Mouse (Mus musculus) midbrain, embryonic 13.5 days (tissue): Measurements from ENCODE around the gene Ttc30b. TPM values are rescaled to one million over a fixed set of nuclear protein-coding genes. Genes with fewer than 3 reads are reported as not detected.

ENCODE experiments used
- ATAC-seq: fragments of 200-750 bp; cut with Nextera tagmentation; 2 replicates; pipeline ENCODE4 v1.8.0; 2017; ENCODE audit warnings: mild to moderate bottlenecking, moderate TSS enrichment, moderate library complexity
- H3K27ac ChIP-seq: fragments of 300-500 bp; sonication (generic); 2 replicates; pipeline ENCODE4 v1.5.1; 2015; ENCODE audit warnings: inconsistent platforms, mild to moderate bottlenecking, moderate library complexity
- H3K27me3 ChIP-seq: fragments of 300-500 bp; sonication (generic); 2 replicates; pipeline ENCODE4 v1.6.1; 2015; ENCODE audit warnings: mild to moderate bottlenecking, inconsistent platforms
- H3K36me3 ChIP-seq: fragments of 300-500 bp; sonication (generic); 2 replicates; pipeline ENCODE4 v1.6.1; 2015; ENCODE audit warnings: mild to moderate bottlenecking, inconsistent platforms
- H3K4me1 ChIP-seq: fragments of 300-500 bp; sonication (generic); replicated peaks from 2 replicates; pipeline ENCODE4 v1.6.1; 2015; ENCODE audit warnings: inconsistent platforms
- H3K4me2 ChIP-seq: fragments of 300-500 bp; sonication (generic); replicated peaks from 2 replicates; pipeline ENCODE4 v1.6.1; 2015; ENCODE audit warnings: moderate library complexity, mild to moderate bottlenecking, inconsistent platforms
- H3K4me3 ChIP-seq: fragments of 300-500 bp; sonication (generic); replicated peaks from 2 replicates; pipeline ENCODE4 v1.5.1; 2015; ENCODE audit warnings: mild to moderate bottlenecking, inconsistent platforms
- H3K9ac ChIP-seq: fragments of 300-500 bp; sonication (generic); replicated peaks from 2 replicates; pipeline ENCODE4 v1.6.1; 2015; ENCODE audit warnings: mild to moderate bottlenecking, inconsistent platforms
- H3K9me3 ChIP-seq: fragments of 300-500 bp; sonication (generic); 2 replicates; pipeline ENCODE4 v1.6.1; 2016; ENCODE audit warnings: mild to moderate bottlenecking, inconsistent platforms
- WGBS: fragments of 180-500 bp; shearing (Covaris S2); methylation state at CpG from one replicate; pipeline ENCODE4 v1.1.7; 2015; 5-methylcytosine and 5-hydroxymethylcytosine counted together
- polyA plus RNA-seq: library from polyadenylated mRNA; unstranded; fragments of >200 nt; fragmentation: Nextera tagmentation; extraction: Ambion mirVana; gene quantifications from 2 replicates; pipeline ENCODE4 v1.2.1, GENCODE M21; 2015

Ttc30b gene
- polyA plus RNA-seq, 1 experiment from 2014 or later = 15.7 TPM

DNA sequence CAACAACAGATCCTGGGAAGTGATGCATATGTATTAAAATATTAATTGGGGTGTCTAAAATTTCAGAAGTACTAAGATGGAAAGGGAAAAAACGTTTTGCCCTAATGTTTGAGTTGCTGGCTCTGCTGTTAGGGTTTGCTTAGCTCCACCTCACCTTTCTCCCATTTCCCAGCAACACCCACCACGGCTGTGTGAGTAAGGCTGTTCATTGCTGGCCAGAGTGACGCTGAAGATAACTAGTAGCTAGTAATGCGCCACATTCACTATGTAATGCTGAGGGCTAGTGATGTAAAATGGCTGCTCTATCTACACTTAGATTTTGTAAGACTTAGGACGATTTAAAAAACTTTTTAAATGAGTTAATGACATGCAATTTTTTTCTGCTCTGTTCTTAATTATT lies 42.7 kb downstream of the Ttc30b start:
- WGBS = 90% methylated on average over 5 of the region's 5 CpGs
- no peak for ATAC-seq
- Histone ChIP-seq H3K27me3 (no peaks in the 10 kb centered on the region), H3K9ac (no peak overlapping the region), H3K36me3 (peaks cover 13% of the 10 kb centered on the region), H3K27ac (no peak overlapping the region), H3K4me2 (no peak overlapping the region), H3K9me3 (no peaks in the 10 kb centered on the region), H3K4me3 (no peak overlapping the region), H3K4me1 (0 out of 2 replicates have a peak, but pooled peaks cover 3% of the 10 kb centered on the region)

DNA sequence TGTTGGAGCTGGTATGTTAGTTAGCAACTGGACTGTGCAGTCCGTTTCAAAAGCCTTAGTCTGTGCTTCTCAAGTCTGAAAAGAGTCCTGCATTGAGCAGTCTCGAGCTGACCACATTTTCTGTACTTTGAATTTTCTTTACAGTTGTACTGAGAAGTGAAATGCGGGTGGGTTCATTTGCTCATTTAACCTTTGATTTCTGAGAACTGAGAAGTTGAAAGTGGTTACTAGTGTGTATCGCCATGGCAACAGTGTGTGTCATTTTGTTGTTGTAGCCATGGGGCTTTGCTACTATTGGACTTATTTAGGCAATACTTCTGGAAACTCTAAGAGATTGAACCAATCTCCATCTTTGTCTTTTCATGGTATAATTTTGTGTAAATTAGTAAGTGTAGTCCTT lies 46.4 kb downstream of the Ttc30b start:
- Histone ChIP-seq H3K27ac (no peak overlapping the region), H3K9me3 (no peaks in the 10 kb centered on the region), H3K4me2 (no peak overlapping the region), H3K4me3 (no peak overlapping the region), H3K36me3 (peaks cover 11% of the 10 kb centered on the region; the same call in 1 of the 2 replicates), H3K4me1 (0 out of 2 replicates have a peak, but pooled peaks cover 3% of the 10 kb centered on the region), H3K9ac (no peak overlapping the region), H3K27me3 (no peaks in the 10 kb centered on the region)
- WGBS = 60% methylated on average over 4 of the region's 4 CpGs
- no peak for ATAC-seq

Other genes starting within 250 kb of the Ttc30b start
- 10.5 and 11.1 TPM in 2 replicates for gene Nfe2l2, start 233.9 kb downstream of the Ttc30b start, polyA plus RNA-seq
- 29.6 and 31.5 TPM in 2 replicates for gene Agps, start 106.4 kb downstream of the Ttc30b start, polyA plus RNA-seq
- 1.1 and 1.6 TPM in 2 replicates for gene Ttc30a2, start 39.6 kb upstream of the Ttc30b start, polyA plus RNA-seq
- gene Ttc30a1, start 43.4 kb upstream of the Ttc30b start, polyA plus RNA-seq = 8.5 TPM in 2 replicates